Mouse (Mus musculus) MEL-GATA-1-ER (cell line): ENCODE data around the gene Birc5.

ENCODE experiments used
- DNase-seq: peaks from one replicate; pipeline ENCODE4 v3.0.0-alpha.2; 2012; ENCODE audit warnings: low read depth; ENCODE audit errors: extremely low read depth

Birc5 gene

GRCm38 (mm10) chr11:117882208-117882607 lies 33.2 kb downstream of the Birc5 start:
- DNase-seq = no peak

GRCm38 (mm10) chr11:117886000-117886399 lies 36.9 kb downstream of the Birc5 start:
- no peak for DNase-seq

GRCm38 (mm10) chr11:117888168-117888852 lies 39.3 kb downstream of the Birc5 start:
- DNase-seq = no peak

- no peak for DNase-seq
These were observed 40.1 kb downstream of the Birc5 start for GRCm38 (mm10) chr11:117888853-117889822.

- DNase-seq = no peak
These were observed 40.9 kb downstream of the Birc5 start for GRCm38 (mm10) chr11:117889887-117890340.

GRCm38 (mm10) chr11:117890519-117891282 lies 41.6 kb downstream of the Birc5 start:
- no peak for DNase-seq

GRCm38 (mm10) chr11:117891581-117892175 lies 42.6 kb downstream of the Birc5 start:
- DNase-seq = no peak

- no peak for DNase-seq
These were observed 43.1 kb downstream of the Birc5 start for GRCm38 (mm10) chr11:117892199-117892598.

GRCm38 (mm10) chr11:117894676-117895075 lies 45.6 kb downstream of the Birc5 start:
- no peak for DNase-seq

GRCm38 (mm10) chr11:117896533-117896932 lies 47.5 kb downstream of the Birc5 start:
- DNase-seq = no peak

- DNase-seq = no peak
These were observed 53.2 kb downstream of the Birc5 start for GRCm38 (mm10) chr11:117902282-117902681.

- DNase-seq = no peak
These were observed 55.4 kb downstream of the Birc5 start for GRCm38 (mm10) chr11:117904442-117904841.
